Mouse (Mus musculus) colon, adult 2 months (tissue): ENCODE data around the gene Acsl6. TPM values are rescaled to one million over a fixed set of nuclear protein-coding genes. Genes with fewer than 3 reads are reported as not detected.

Source experiments
- polyA plus RNA-seq: library from polyadenylated mRNA; depleted of rRNA; stranded (reverse); fragments of >200 nt; gene quantifications from 2 replicates; pipeline ENCODE4 v1.2.3, GENCODE M21; 2012; rRNA removed

Acsl6 gene
- polyA plus RNA-seq: 0.84 and 2.7 TPM in 2 replicates

DNA sequence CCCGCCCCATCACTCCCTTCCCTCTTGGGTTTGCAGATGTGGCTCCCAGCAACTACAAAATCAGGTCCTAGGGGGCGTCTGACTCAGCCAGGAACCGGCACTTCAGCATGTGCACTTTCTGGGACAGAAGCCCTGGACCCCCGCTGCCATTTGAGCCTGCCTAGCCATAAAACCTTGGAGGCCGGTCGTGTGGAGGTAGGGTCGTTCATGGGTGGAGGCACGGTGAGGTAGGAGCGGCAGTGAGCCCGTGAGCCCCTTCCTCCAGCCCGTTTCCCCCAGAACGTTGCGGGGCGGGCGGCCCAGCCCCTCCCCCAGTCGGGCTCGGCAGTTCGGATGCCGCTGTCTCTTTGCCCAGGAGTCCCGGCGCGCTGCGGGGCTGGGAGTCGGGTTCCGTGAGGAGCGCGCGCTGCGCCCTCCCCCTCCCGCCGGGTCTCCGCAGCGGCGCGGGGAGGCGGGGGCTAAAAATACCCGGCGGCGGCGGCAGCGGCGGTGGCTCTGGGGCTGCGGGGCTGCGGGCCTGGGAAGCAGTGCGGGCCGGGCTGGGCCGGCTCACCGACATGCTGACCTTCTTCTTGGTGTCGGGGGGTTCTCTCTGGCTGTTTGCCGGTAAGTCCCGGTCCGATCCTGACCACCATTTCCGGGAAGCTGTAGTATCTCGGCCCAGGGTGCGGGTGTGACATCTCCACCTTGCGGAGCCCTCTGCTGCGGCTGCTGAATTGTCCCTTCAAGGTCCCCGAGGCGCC lies at the start of gene Acsl6:
Gene Acsl6, plus strand, starts transcription at position 71 of the 743 bp plus-strand sequence.

DNA sequence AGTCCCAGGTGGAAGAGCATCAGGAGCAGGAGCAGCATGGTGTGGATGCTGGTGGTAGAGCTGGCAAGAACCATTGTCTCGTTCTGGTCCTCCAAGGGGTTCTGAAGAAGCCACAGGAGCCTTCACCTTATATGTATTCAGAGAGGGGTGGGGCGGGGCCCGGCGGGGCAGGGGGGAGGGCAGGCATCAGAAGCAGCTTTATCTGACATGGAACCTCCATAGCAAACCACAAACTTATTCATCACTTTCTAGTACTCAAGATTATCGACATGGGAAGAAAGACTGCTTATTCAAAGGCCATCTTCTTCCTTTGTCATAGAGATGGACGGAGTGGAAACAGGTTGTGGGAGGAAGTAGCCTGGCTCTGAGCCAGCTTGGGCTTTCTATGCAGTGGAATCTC lies 36.4 kb upstream of the Acsl6 start, which contains the start of gene Il3:
Gene Il3, minus strand, starts transcription at position 101 of the 400 bp plus-strand sequence.

Other genes with a start within 250 kb of the Acsl6 start
- gene Pdlim4, start 234.8 kb upstream of the Acsl6 start, polyA plus RNA-seq: 97.4 and 112 TPM in 2 replicates
- 5.9 and 6.5 TPM in 2 replicates for gene P4ha2, start 203.7 kb upstream of the Acsl6 start, polyA plus RNA-seq
- 0.26 TPM in 1 of 2 replicates, not detected in the other for gene Csf2, start 54.1 kb upstream of the Acsl6 start, polyA plus RNA-seq
- gene Il3, start 36.5 kb upstream of the Acsl6 start, polyA plus RNA-seq: not detected in 2 replicates
- not detected in 2 replicates for gene Meikin, start 66.9 kb downstream of the Acsl6 start, polyA plus RNA-seq
- gene Fnip1, start 134.4 kb downstream of the Acsl6 start, polyA plus RNA-seq: 1.0 and 1.1 TPM in 2 replicates
- 16.6 and 20.7 TPM in 2 replicates for gene Rapgef6, start 219.0 kb downstream of the Acsl6 start, polyA plus RNA-seq